Mouse (Mus musculus): ENCODE measurements around the gene Rbpjl. TPM values are rescaled to one million over a fixed set of nuclear protein-coding genes. Genes with fewer than 3 reads are reported as not detected.

Gene Rbpjl
- polyA plus RNA-seq, 1 experiment from 2014 or later, result 0.14 TPM

GRCm38 (mm10) chr2:164368620-164369105, 34.3 kb upstream of the Rbpjl start:
- 75% methylated on average over 6 of the region's 6 CpGs for WGBS
- H3K4me1 ChIP-seq (ENCODE audit: control insufficient read depth, insufficient read depth, low read length), result no peaks in the 10 kb centered on the region
- no peaks in the 10 kb centered on the region for H3K36me3 ChIP-seq (ENCODE audit: control insufficient read depth, insufficient read depth, low read length)
- no peak overlapping the region for H3K4me3 ChIP-seq (ENCODE audit: low read depth, low read length)
- no peak overlapping the region for H3K4me2 ChIP-seq (replicated peaks; ENCODE audit: low read depth, low read length)
- no peak overlapping the region for H3K9ac ChIP-seq (replicated peaks; ENCODE audit: low read depth, low read length)
- H3K9me3 ChIP-seq (ENCODE audit: control insufficient read depth, low read depth, low read length), result no peaks in the 10 kb centered on the region
- H3K27me3 ChIP-seq (ENCODE audit: control insufficient read depth, insufficient read depth, low read length), result no peaks in the 10 kb centered on the region
- no peak for ATAC-seq (ENCODE audit: insufficient number of reproducible peaks, insufficient read depth, low FRiP score, low read depth)
- no peak overlapping the region for H3K27ac ChIP-seq (ENCODE audit: low read length)

GRCm38 (mm10) chr2:164371371-164371770, 31.6 kb upstream of the Rbpjl start:
- Histone ChIP-seq H3K27me3 (ENCODE audit: control insufficient read depth, insufficient read depth, low read length) (no peaks in the 10 kb centered on the region), H3K9me3 (ENCODE audit: control insufficient read depth, low read depth, low read length) (no peaks in the 10 kb centered on the region), H3K4me3 (ENCODE audit: low read depth, low read length) (no peak overlapping the region), H3K4me2 (replicated peaks; ENCODE audit: low read depth, low read length) (no peak overlapping the region), H3K36me3 (ENCODE audit: control insufficient read depth, insufficient read depth, low read length) (no peaks in the 10 kb centered on the region), H3K27ac (ENCODE audit: low read length) (no peak overlapping the region), H3K9ac (replicated peaks; ENCODE audit: low read depth, low read length) (no peak overlapping the region), H3K4me1 (ENCODE audit: control insufficient read depth, insufficient read depth, low read length) (no peaks in the 10 kb centered on the region)
- 66% methylated on average over 3 of the region's 3 CpGs for WGBS
- ATAC-seq (ENCODE audit: insufficient number of reproducible peaks, insufficient read depth, low FRiP score, low read depth), result no peak

- Histone ChIP-seq H3K4me3 (ENCODE audit: low read depth, low read length) (no peak overlapping the region), H3K4me1 (ENCODE audit: control insufficient read depth, insufficient read depth, low read length) (no peaks in the 10 kb centered on the region), H3K4me2 (replicated peaks; ENCODE audit: low read depth, low read length) (no peak overlapping the region), H3K27me3 (ENCODE audit: control insufficient read depth, insufficient read depth, low read length) (no peaks in the 10 kb centered on the region), H3K9me3 (ENCODE audit: control insufficient read depth, low read depth, low read length) (no peaks in the 10 kb centered on the region), H3K27ac (ENCODE audit: low read length) (no peak overlapping the region), H3K9ac (replicated peaks; ENCODE audit: low read depth, low read length) (no peak overlapping the region), H3K36me3 (ENCODE audit: control insufficient read depth, insufficient read depth, low read length) (no peaks in the 10 kb centered on the region)
- no peak for ATAC-seq (ENCODE audit: insufficient number of reproducible peaks, insufficient read depth, low FRiP score, low read depth)
- WGBS, result 16% methylated on average over 3 of the region's 3 CpGs
Observed at GRCm38 (mm10) chr2:164372408-164373053, 30.4 kb upstream of the Rbpjl start.

- no peaks in the 10 kb centered on the region for H3K4me1 ChIP-seq (ENCODE audit: control insufficient read depth, insufficient read depth, low read length)
- H3K4me3 ChIP-seq (ENCODE audit: low read depth, low read length), result no peak overlapping the region
- WGBS, result 22% methylated on average over 4 of the region's 4 CpGs
- no peak for ATAC-seq (ENCODE audit: insufficient number of reproducible peaks, insufficient read depth, low FRiP score, low read depth)
- H3K27ac ChIP-seq (ENCODE audit: low read length), result no peak overlapping the region
- no peaks in the 10 kb centered on the region for H3K9me3 ChIP-seq (ENCODE audit: control insufficient read depth, low read depth, low read length)
- H3K4me2 ChIP-seq (replicated peaks; ENCODE audit: low read depth, low read length), result no peak overlapping the region
- no peak overlapping the region for H3K9ac ChIP-seq (replicated peaks; ENCODE audit: low read depth, low read length)
- no peaks in the 10 kb centered on the region for H3K36me3 ChIP-seq (ENCODE audit: control insufficient read depth, insufficient read depth, low read length)
- H3K27me3 ChIP-seq (ENCODE audit: control insufficient read depth, insufficient read depth, low read length), result no peaks in the 10 kb centered on the region
Observed at GRCm38 (mm10) chr2:164373187-164373586, 29.8 kb upstream of the Rbpjl start.

- no peak for ATAC-seq (ENCODE audit: insufficient number of reproducible peaks, insufficient read depth, low FRiP score, low read depth)
- no peaks in the 10 kb centered on the region for H3K9me3 ChIP-seq (ENCODE audit: control insufficient read depth, low read depth, low read length)
- no peak overlapping the region for H3K4me3 ChIP-seq (ENCODE audit: low read depth, low read length)
- 87% methylated on average over 15 of the region's 15 CpGs for WGBS
- no peaks in the 10 kb centered on the region for H3K4me1 ChIP-seq (ENCODE audit: control insufficient read depth, insufficient read depth, low read length)
- no peaks in the 10 kb centered on the region for H3K27me3 ChIP-seq (ENCODE audit: control insufficient read depth, insufficient read depth, low read length)
- H3K27ac ChIP-seq (ENCODE audit: low read length), result no peak overlapping the region
- no peak overlapping the region for H3K4me2 ChIP-seq (replicated peaks; ENCODE audit: low read depth, low read length)
- no peak overlapping the region for H3K9ac ChIP-seq (replicated peaks; ENCODE audit: low read depth, low read length)
- no peaks in the 10 kb centered on the region for H3K36me3 ChIP-seq (ENCODE audit: control insufficient read depth, insufficient read depth, low read length)
Observed at GRCm38 (mm10) chr2:164377478-164378426, 25.2 kb upstream of the Rbpjl start.

- ATAC-seq (ENCODE audit: insufficient number of reproducible peaks, insufficient read depth, low FRiP score, low read depth), result no peak
- no peaks in the 10 kb centered on the region for H3K36me3 ChIP-seq (ENCODE audit: control insufficient read depth, insufficient read depth, low read length)
- no peaks in the 10 kb centered on the region for H3K27me3 ChIP-seq (ENCODE audit: control insufficient read depth, insufficient read depth, low read length)
- 82% methylated on average over 8 of the region's 8 CpGs for WGBS
- no peaks in the 10 kb centered on the region for H3K9me3 ChIP-seq (ENCODE audit: control insufficient read depth, low read depth, low read length)
- no peak overlapping the region for H3K27ac ChIP-seq (ENCODE audit: low read length)
- H3K4me2 ChIP-seq (replicated peaks; ENCODE audit: low read depth, low read length), result no peak overlapping the region
- peaks cover 6% of the 10 kb centered on the region; the same call in 1 of the 2 replicates for H3K4me1 ChIP-seq (ENCODE audit: control insufficient read depth, insufficient read depth, low read length)
- H3K4me3 ChIP-seq (ENCODE audit: low read depth, low read length), result no peak overlapping the region
- H3K9ac ChIP-seq (replicated peaks; ENCODE audit: low read depth, low read length), result no peak overlapping the region
Observed at GRCm38 (mm10) chr2:164381726-164382125, 21.2 kb upstream of the Rbpjl start.

- Histone ChIP-seq H3K27me3 (ENCODE audit: control insufficient read depth, insufficient read depth, low read length) (no peaks in the 10 kb centered on the region), H3K9ac (replicated peaks; ENCODE audit: low read depth, low read length) (no peak overlapping the region), H3K36me3 (ENCODE audit: control insufficient read depth, insufficient read depth, low read length) (no peaks in the 10 kb centered on the region), H3K9me3 (ENCODE audit: control insufficient read depth, low read depth, low read length) (no peaks in the 10 kb centered on the region), H3K4me1 (ENCODE audit: control insufficient read depth, insufficient read depth, low read length) (peaks cover 6% of the 10 kb centered on the region; the same call in 1 of the 2 replicates), H3K27ac (ENCODE audit: low read length) (no peak overlapping the region), H3K4me3 (ENCODE audit: low read depth, low read length) (no peak overlapping the region), H3K4me2 (replicated peaks; ENCODE audit: low read depth, low read length) (no peak overlapping the region)
- ATAC-seq (ENCODE audit: insufficient number of reproducible peaks, insufficient read depth, low FRiP score, low read depth), result no peak
- 78% methylated on average over 3 of the region's 3 CpGs for WGBS
Observed at GRCm38 (mm10) chr2:164382971-164383370, 20.0 kb upstream of the Rbpjl start.

- 47% methylated on average over 11 of the region's 11 CpGs for WGBS
- Histone ChIP-seq H3K9ac (replicated peaks; ENCODE audit: low read depth, low read length) (no peak overlapping the region), H3K4me2 (replicated peaks; ENCODE audit: low read depth, low read length) (no peak overlapping the region), H3K36me3 (ENCODE audit: control insufficient read depth, insufficient read depth, low read length) (no peaks in the 10 kb centered on the region), H3K27me3 (ENCODE audit: control insufficient read depth, insufficient read depth, low read length) (no peaks in the 10 kb centered on the region), H3K27ac (ENCODE audit: low read length) (no peak overlapping the region), H3K9me3 (ENCODE audit: control insufficient read depth, low read depth, low read length) (no peaks in the 10 kb centered on the region), H3K4me1 (ENCODE audit: control insufficient read depth, insufficient read depth, low read length) (peaks cover 6% of the 10 kb centered on the region; the same call in 1 of the 2 replicates), H3K4me3 (ENCODE audit: low read depth, low read length) (no peak overlapping the region)
- ATAC-seq (ENCODE audit: insufficient number of reproducible peaks, insufficient read depth, low FRiP score, low read depth), result no peak
Observed at GRCm38 (mm10) chr2:164383656-164384399, 19.1 kb upstream of the Rbpjl start.

Measured in stomach, embryonic 14.5 days (tissue).